Mouse (Mus musculus) stomach, embryonic 14.5 days (tissue): ENCODE measurements around the gene Ptbp2. TPM values are rescaled to one million over a fixed set of nuclear protein-coding genes. Genes with fewer than 3 reads are reported as not detected.
A peak's percentile ranks its signal among the peaks of the same experiment; 100 is the strongest.

Experiments used
- ATAC-seq: fragments of 200-750 bp; cut with Nextera tagmentation; 2 replicates; pipeline ENCODE4 v1.8.0; 2017; ENCODE audit warnings: low read depth, moderate TSS enrichment; ENCODE audit not compliant: insufficient number of reproducible peaks, insufficient read depth, low FRiP score
- H3K27ac ChIP-seq: fragments of 300-500 bp; sonication (generic); 2 replicates; pipeline ENCODE4 v1.5.1; 2014; ENCODE audit warnings: mild to moderate bottlenecking, low read length, moderate library complexity, mixed read lengths
- H3K27me3 ChIP-seq: fragments of 300-500 bp; sonication (generic); 2 replicates; pipeline ENCODE4 v1.6.1; 2014; ENCODE audit warnings: low read length, control low read depth, mixed read lengths; ENCODE audit not compliant: control insufficient read depth, insufficient read depth
- H3K36me3 ChIP-seq: fragments of 300-500 bp; sonication (generic); 2 replicates; pipeline ENCODE4 v1.6.1; 2014; ENCODE audit warnings: mild to moderate bottlenecking, control low read depth, low read length, moderate library complexity, mixed read lengths; ENCODE audit not compliant: control insufficient read depth, insufficient read depth
- H3K4me1 ChIP-seq: fragments of 300-500 bp; sonication (generic); 2 replicates; pipeline ENCODE4 v1.6.1; 2014; ENCODE audit warnings: low read length, control low read depth, mixed read lengths; ENCODE audit not compliant: control insufficient read depth, insufficient read depth
- H3K4me2 ChIP-seq: fragments of 300-500 bp; sonication (generic); replicated peaks from 2 replicates; pipeline ENCODE4 v1.6.1; 2014; ENCODE audit warnings: low read depth, low read length, control low read depth
- H3K4me3 ChIP-seq: fragments of 300-500 bp; sonication (generic); 2 replicates; pipeline ENCODE4 v1.5.1; 2014; ENCODE audit warnings: low read depth, low read length, control low read depth
- H3K9ac ChIP-seq: fragments of 300-500 bp; sonication (generic); replicated peaks from 2 replicates; pipeline ENCODE4 v1.6.1; 2014; ENCODE audit warnings: low read depth, mild to moderate bottlenecking, control low read depth, low read length, moderate library complexity, mixed read lengths
- H3K9me3 ChIP-seq: fragments of 300-500 bp; sonication (generic); 2 replicates; pipeline ENCODE4 v1.6.1; 2016; ENCODE audit warnings: low read depth, low read length, control low read depth; ENCODE audit not compliant: control insufficient read depth
- WGBS: fragments of 180-500 bp; shearing (Covaris S2); extraction: QIAGEN DNeasy Blood & Tissue Kit; methylation state at CpG from one replicate; pipeline ENCODE4 v1.1.7; 2014; 5-methylcytosine and 5-hydroxymethylcytosine counted together
- polyA plus RNA-seq: library from polyadenylated mRNA; unstranded; fragments of >200 nt; fragmentation: Nextera tagmentation; extraction: Ambion mirVana; gene quantifications from 2 replicates; pipeline ENCODE4 v1.2.1, GENCODE M21; 2014

Gene Ptbp2
- polyA plus RNA-seq: 85.1 and 92.9 TPM in 2 replicates

- peak within 1 kb of the TSS; percentile 85 for H3K4me3 ChIP-seq
- WGBS: 83% methylated on average over 4 of the region's 4 CpGs
- no peak for ATAC-seq
Observed at GRCm38 (mm10) chr3:119784366-119784765, at the start of gene Ptbp2. Gene Ptbp2, minus strand, starts transcription at chr3:119784466.

GRCm38 (mm10) chr3:119814678-119815077 is 30.4 kb upstream of the Ptbp2 start:
- H3K4me1 ChIP-seq: no peaks in the 10 kb centered on the region
- no peaks in the 10 kb centered on the region for H3K9me3 ChIP-seq
- no peaks in the 10 kb centered on the region for H3K36me3 ChIP-seq
- H3K4me3 ChIP-seq: no peak overlapping the region
- H3K27ac ChIP-seq: no peak overlapping the region
- no peak overlapping the region for H3K4me2 ChIP-seq
- 66% methylated on average over 1 of the region's 1 CpGs for WGBS
- H3K27me3 ChIP-seq: no peaks in the 10 kb centered on the region
- H3K9ac ChIP-seq: no peak overlapping the region
- ATAC-seq: no peak

More at GRCm38 (mm10) chr3:119784366-119784765, at the start of gene Ptbp2:
- Histone ChIP-seq H3K36me3 (no peaks in the 10 kb centered on the region), H3K27me3 (no peaks in the 10 kb centered on the region), H3K4me2 (peak within 1 kb of the TSS; percentile 35), H3K27ac (peak within 1 kb of the TSS; percentile 97), H3K4me1 (no peaks in the 10 kb centered on the region), H3K9me3 (no peaks in the 10 kb centered on the region), H3K9ac (peak within 1 kb of the TSS; percentile 98)

- Histone ChIP-seq H3K4me3 (no peak overlapping the region), H3K9me3 (no peaks in the 10 kb centered on the region), H3K27ac (no peak overlapping the region), H3K27me3 (no peaks in the 10 kb centered on the region), H3K4me2 (no peak overlapping the region), H3K36me3 (no peaks in the 10 kb centered on the region), H3K4me1 (no peaks in the 10 kb centered on the region), H3K9ac (no peak overlapping the region)
- WGBS: 80% methylated on average over 7 of the region's 7 CpGs
- ATAC-seq: no peak
Observed at GRCm38 (mm10) chr3:119806123-119806522, 21.9 kb upstream of the Ptbp2 start.

GRCm38 (mm10) chr3:119794677-119795365 is 10.6 kb upstream of the Ptbp2 start:
- Histone ChIP-seq H3K36me3 (no peaks in the 10 kb centered on the region), H3K4me3 (no peak overlapping the region), H3K27ac (no peak overlapping the region), H3K4me2 (no peak overlapping the region), H3K4me1 (no peaks in the 10 kb centered on the region), H3K9ac (no peak overlapping the region), H3K9me3 (no peaks in the 10 kb centered on the region), H3K27me3 (no peaks in the 10 kb centered on the region)
- ATAC-seq: no peak
- 78% methylated on average over 9 of the region's 9 CpGs for WGBS

GRCm38 (mm10) chr3:119782946-119783701 is 1.1 kb downstream of the Ptbp2 start:
- Histone ChIP-seq H3K9me3 (no peaks in the 10 kb centered on the region), H3K27me3 (no peaks in the 10 kb centered on the region), H3K36me3 (no peaks in the 10 kb centered on the region; the same call in 1 of the 2 replicates), H3K4me2 (peak overlapping the region; percentile 35), H3K9ac (peak overlapping the region; percentile 98), H3K27ac (peak overlapping the region; percentile 97), H3K4me3 (peak overlapping the region; percentile 85), H3K4me1 (no peaks in the 10 kb centered on the region)
- peak; percentile 94 for ATAC-seq
- WGBS: under 1% methylated on average over 49 of the region's 89 CpGs

GRCm38 (mm10) chr3:119782022-119782945 is 2.0 kb downstream of the Ptbp2 start:
- Histone ChIP-seq H3K36me3 (no peaks in the 10 kb centered on the region; the same call in 1 of the 2 replicates), H3K9ac (peak overlapping the region; percentile 98), H3K27me3 (no peaks in the 10 kb centered on the region), H3K27ac (peak overlapping the region; percentile 97), H3K4me1 (no peaks in the 10 kb centered on the region), H3K4me3 (peak overlapping the region; percentile 85), H3K9me3 (no peaks in the 10 kb centered on the region), H3K4me2 (peak overlapping the region; percentile 33)
- WGBS: under 1% methylated on average over 48 of the region's 63 CpGs
- peak; percentile 29 for ATAC-seq

GRCm38 (mm10) chr3:119780876-119781275 is 3.4 kb downstream of the Ptbp2 start:
- no peaks in the 10 kb centered on the region for H3K9me3 ChIP-seq
- H3K9ac ChIP-seq: no peak overlapping the region
- no peak for ATAC-seq
- peak overlapping the region; percentile 33 for H3K4me2 ChIP-seq
- peak overlapping the region; percentile 3; the same call in 1 of the 2 replicates for H3K4me3 ChIP-seq
- no peaks in the 10 kb centered on the region for H3K4me1 ChIP-seq
- no peaks in the 10 kb centered on the region for H3K27me3 ChIP-seq
- H3K36me3 ChIP-seq: no peaks in the 10 kb centered on the region; the same call in 1 of the 2 replicates
- H3K27ac ChIP-seq: no peak overlapping the region

GRCm38 (mm10) chr3:119779261-119779660 is 5.0 kb downstream of the Ptbp2 start:
- Histone ChIP-seq H3K4me3 (no peak overlapping the region), H3K4me1 (no peaks in the 10 kb centered on the region), H3K4me2 (no peak overlapping the region), H3K27me3 (no peaks in the 10 kb centered on the region), H3K9me3 (no peaks in the 10 kb centered on the region), H3K36me3 (no peaks in the 10 kb centered on the region; the same call in 1 of the 2 replicates), H3K9ac (no peak overlapping the region), H3K27ac (no peak overlapping the region)
- no peak for ATAC-seq
- 64% methylated on average over 1 of the region's 1 CpGs for WGBS
